In genomic region chr1:93563649-93564048, GRCm38 (mm10) we compare ENCODE assay signal across 18 mouse cellular contexts.
"Had no signal": no experiment of that assay in that cellular context is flagged by ENCODE, and none has a peak within 500 bp of the region (broad histone marks: within the 10 kb centered on the region; RNA-seq: fewer than 3 reads in every experiment).

No protein-coding gene starts in this region.

- DNase-seq: kidney, adult 11 months; kidney, adult 8-10 months; kidney, postnatal 10 days; kidney, postnatal 36 days; layer of hippocampus, postnatal 36 days; lung, embryonic 14.5 days; thymus, adult 2 months; thymus, postnatal 14 days; thymus, postnatal 4 days had no signal

- H3K27me3 ChIP-seq: kidney, embryonic 15.5 days; midbrain, embryonic 12.5 days; midbrain, embryonic 15.5 days; neural tube, embryonic 13.5 days had no signal

- H3K4me2 ChIP-seq: kidney, embryonic 15.5 days; lung, embryonic 14.5 days; midbrain, embryonic 12.5 days; midbrain, embryonic 15.5 days; neural tube, embryonic 13.5 days had no signal

- H3K36me3 ChIP-seq: kidney, embryonic 15.5 days; midbrain, embryonic 12.5 days; neural tube, embryonic 13.5 days had no signal

- H3K9ac ChIP-seq: kidney, embryonic 15.5 days; liver, embryonic 14.5 days; lung, embryonic 14.5 days; midbrain, embryonic 12.5 days; midbrain, embryonic 15.5 days; neural tube, embryonic 13.5 days had no signal

- H3K27ac ChIP-seq: kidney, embryonic 15.5 days; left cerebral cortex, adult 2 months; liver, embryonic 14.5 days; macrophage; midbrain, embryonic 12.5 days; midbrain, embryonic 15.5 days; neural tube, embryonic 13.5 days; stomach, postnatal 0 days had no signal

- H3K9me3 ChIP-seq: kidney, embryonic 15.5 days; midbrain, embryonic 12.5 days; midbrain, embryonic 15.5 days; neural tube, embryonic 13.5 days had no signal

- ATAC-seq: lung, postnatal 0 days; midbrain, embryonic 15.5 days had no signal

- H3K4me3 ChIP-seq: kidney, embryonic 15.5 days; left cerebral cortex, adult 2 months; midbrain, embryonic 12.5 days; midbrain, embryonic 15.5 days; neural tube, embryonic 13.5 days had no signal

- H3K4me1 ChIP-seq: kidney, embryonic 15.5 days; midbrain, embryonic 12.5 days; midbrain, embryonic 15.5 days; neural tube, embryonic 13.5 days had no signal
